Mouse (Mus musculus): ENCODE data around the gene Apex2.
A peak's percentile ranks its signal among the peaks of the same experiment; 100 is the strongest.
"Not testable (repeated sequence)": the region's sequence is repeated elsewhere in the genome, so short reads cannot be mapped to it uniquely, and the experiment has no call there.

Gene Apex2

GRCm38 (mm10) chrX:150508696-150509095 lies 81.0 kb downstream of the Apex2 start:
- peak; percentile 36 to 46 for DNase-seq (ENCODE audit: low spot score in 2 of 2)

GRCm38 (mm10) chrX:150487811-150488210 lies 101.9 kb downstream of the Apex2 start:
- DNase-seq (ENCODE audit: low spot score in 2 of 2) = not testable (repeated sequence)

- not testable (repeated sequence) for DNase-seq (ENCODE audit: low spot score in 2 of 2)
Observed at GRCm38 (mm10) chrX:150486314-150487030, 103.2 kb downstream of the Apex2 start.

GRCm38 (mm10) chrX:150477854-150478780 lies 111.6 kb downstream of the Apex2 start:
- DNase-seq (ENCODE audit: low spot score in 2 of 2) = peak; percentile 93

- no peak for DNase-seq (ENCODE audit: low spot score in 2 of 2)
Observed at GRCm38 (mm10) chrX:150471416-150471815, 118.3 kb downstream of the Apex2 start.

Data from right cerebral cortex, postnatal 10 days (tissue).